Mouse (Mus musculus) bone marrow macrophage, adult 2 months (primary cell): ENCODE measurements at regions not wholly inside any gene's neighbourhood (a gene's known extent, or its start where the extent isn't known, plus 50 kb on each side); places are given as distances from the start of the nearest gene placed in this dataset.

Source experiments
- CTCF ChIP-seq: IDR thresholded peaks from 2 replicates; pipeline ENCODE4 v1.5.1; 2012; ENCODE audit warnings: low read depth, mild to moderate bottlenecking, low read length, moderate library complexity
- POLR2A ChIP-seq: IDR thresholded peaks from 2 replicates; pipeline ENCODE4 v1.6.1; 2012; ENCODE audit warnings: mild to moderate bottlenecking, low read depth, low read length, borderline replicate concordance

- TF ChIP-seq POLR2A (no peak), CTCF (no peak)
These were observed 216.6 kb upstream of the Auts2 start for GRCm38 (mm10) chr5:132759751-132760150.
